Mouse (Mus musculus): ENCODE results near the gene Pde9a.

The Pde9a gene

GRCm38 (mm10) chr17:31385671-31386665, at the start of gene Pde9a:
TSS of gene Pde9a (plus strand) at chr17:31386210.
- no peak for DNase-seq (ENCODE audit: low read depth, low spot score)

- no peak for DNase-seq (ENCODE audit: low read depth, low spot score)
Measured at GRCm38 (mm10) chr17:31339769-31340168, 46.2 kb upstream of the Pde9a start.

GRCm38 (mm10) chr17:31342191-31342590, 43.8 kb upstream of the Pde9a start:
- DNase-seq (ENCODE audit: low read depth, low spot score), result no peak

- DNase-seq (ENCODE audit: low read depth, low spot score), result peak; percentile 76
Measured at GRCm38 (mm10) chr17:31344172-31344801, 41.7 kb upstream of the Pde9a start.

GRCm38 (mm10) chr17:31344816-31345215, 41.2 kb upstream of the Pde9a start:
- DNase-seq (ENCODE audit: low read depth, low spot score), result no peak

GRCm38 (mm10) chr17:31348129-31348528, 37.9 kb upstream of the Pde9a start:
- DNase-seq (ENCODE audit: low read depth, low spot score), result no peak

- no peak for DNase-seq (ENCODE audit: low read depth, low spot score)
Measured at GRCm38 (mm10) chr17:31349388-31349787, 36.6 kb upstream of the Pde9a start.

GRCm38 (mm10) chr17:31351984-31352383, 34.0 kb upstream of the Pde9a start:
- no peak for DNase-seq (ENCODE audit: low read depth, low spot score)

GRCm38 (mm10) chr17:31353255-31353654, 32.8 kb upstream of the Pde9a start:
- DNase-seq (ENCODE audit: low read depth, low spot score), result no peak

GRCm38 (mm10) chr17:31354684-31355083, 31.3 kb upstream of the Pde9a start:
- peak; percentile 6 for DNase-seq (ENCODE audit: low read depth, low spot score)

GRCm38 (mm10) chr17:31355792-31356502, 30.1 kb upstream of the Pde9a start:
- DNase-seq (ENCODE audit: low read depth, low spot score), result no peak

- DNase-seq (ENCODE audit: low read depth, low spot score), result no peak
Measured at GRCm38 (mm10) chr17:31360582-31360981, 25.4 kb upstream of the Pde9a start.

GRCm38 (mm10) chr17:31365586-31366166, 20.3 kb upstream of the Pde9a start:
- peak; percentile 18 for DNase-seq (ENCODE audit: low read depth, low spot score)

GRCm38 (mm10) chr17:31370221-31370620, 15.8 kb upstream of the Pde9a start:
- DNase-seq (ENCODE audit: low read depth, low spot score), result no peak

GRCm38 (mm10) chr17:31370931-31371330, 15.1 kb upstream of the Pde9a start:
- DNase-seq (ENCODE audit: low read depth, low spot score), result no peak

- DNase-seq (ENCODE audit: low read depth, low spot score), result peak; percentile 51
Measured at GRCm38 (mm10) chr17:31377961-31378360, 8.0 kb upstream of the Pde9a start.

GRCm38 (mm10) chr17:31378361-31378761, 7.6 kb upstream of the Pde9a start:
- no peak for DNase-seq (ENCODE audit: low read depth, low spot score)

GRCm38 (mm10) chr17:31379086-31379485, 6.9 kb upstream of the Pde9a start:
- peak; percentile 6 for DNase-seq (ENCODE audit: low read depth, low spot score)

GRCm38 (mm10) chr17:31379863-31380262, 6.1 kb upstream of the Pde9a start:
- DNase-seq (ENCODE audit: low read depth, low spot score), result no peak

GRCm38 (mm10) chr17:31383320-31383719, 2.7 kb upstream of the Pde9a start:
- no peak for DNase-seq (ENCODE audit: low read depth, low spot score)

GRCm38 (mm10) chr17:31384968-31385627, 912 bp upstream of the Pde9a start:
- no peak for DNase-seq (ENCODE audit: low read depth, low spot score)
